In genomic region chr9:16702431-16702830, GRCm38 (mm10) we compare ENCODE assay signal across 13 mouse cellular contexts.
"Had no signal": no experiment of that assay in that cellular context is flagged by ENCODE, and none has a peak within 500 bp of the region (broad histone marks: within the 10 kb centered on the region; RNA-seq: fewer than 3 reads in every experiment).

No protein-coding gene starts in this region.

- H3K9ac ChIP-seq: limb, embryonic 15.5 days; liver, embryonic 12.5 days; lung, embryonic 14.5 days; midbrain, embryonic 15.5 days; neural tube, embryonic 12.5 days had no signal

- H3K4me2 ChIP-seq: limb, embryonic 15.5 days; liver, embryonic 12.5 days; lung, embryonic 14.5 days; midbrain, embryonic 11.5 days; midbrain, embryonic 15.5 days; neural tube, embryonic 12.5 days had no signal

- DNase-seq: kidney, postnatal 14 days; layer of hippocampus, postnatal 36 days; lung, embryonic 14.5 days; lung, postnatal 10 days; thymus, adult 18-20 months; thymus, postnatal 25 days had no signal

- H3K4me3 ChIP-seq: limb, embryonic 15.5 days; liver, embryonic 12.5 days; megakaryocyte, embryonic 14.5 days; midbrain, embryonic 15.5 days; neural tube, embryonic 12.5 days had no signal

- H3K36me3 ChIP-seq: limb, embryonic 15.5 days; liver, embryonic 12.5 days; midbrain, embryonic 15.5 days; neural tube, embryonic 12.5 days had no signal

- ATAC-seq: liver, embryonic 12.5 days; midbrain, embryonic 15.5 days had no signal

- H3K9me3 ChIP-seq: limb, embryonic 15.5 days; liver, embryonic 12.5 days; megakaryocyte, embryonic 14.5 days; midbrain, embryonic 15.5 days; neural tube, embryonic 12.5 days had no signal

- H3K4me1 ChIP-seq: limb, embryonic 15.5 days; liver, embryonic 12.5 days; megakaryocyte, embryonic 14.5 days; midbrain, embryonic 15.5 days; neural tube, embryonic 12.5 days had no signal

- H3K27ac ChIP-seq: limb, embryonic 15.5 days; liver, embryonic 12.5 days; macrophage; midbrain, embryonic 15.5 days; neural tube, embryonic 12.5 days had no signal

- H3K27me3 ChIP-seq: limb, embryonic 15.5 days; liver, embryonic 12.5 days; megakaryocyte, embryonic 14.5 days; midbrain, embryonic 15.5 days; neural tube, embryonic 12.5 days had no signal
